In the genomic region with DNA sequence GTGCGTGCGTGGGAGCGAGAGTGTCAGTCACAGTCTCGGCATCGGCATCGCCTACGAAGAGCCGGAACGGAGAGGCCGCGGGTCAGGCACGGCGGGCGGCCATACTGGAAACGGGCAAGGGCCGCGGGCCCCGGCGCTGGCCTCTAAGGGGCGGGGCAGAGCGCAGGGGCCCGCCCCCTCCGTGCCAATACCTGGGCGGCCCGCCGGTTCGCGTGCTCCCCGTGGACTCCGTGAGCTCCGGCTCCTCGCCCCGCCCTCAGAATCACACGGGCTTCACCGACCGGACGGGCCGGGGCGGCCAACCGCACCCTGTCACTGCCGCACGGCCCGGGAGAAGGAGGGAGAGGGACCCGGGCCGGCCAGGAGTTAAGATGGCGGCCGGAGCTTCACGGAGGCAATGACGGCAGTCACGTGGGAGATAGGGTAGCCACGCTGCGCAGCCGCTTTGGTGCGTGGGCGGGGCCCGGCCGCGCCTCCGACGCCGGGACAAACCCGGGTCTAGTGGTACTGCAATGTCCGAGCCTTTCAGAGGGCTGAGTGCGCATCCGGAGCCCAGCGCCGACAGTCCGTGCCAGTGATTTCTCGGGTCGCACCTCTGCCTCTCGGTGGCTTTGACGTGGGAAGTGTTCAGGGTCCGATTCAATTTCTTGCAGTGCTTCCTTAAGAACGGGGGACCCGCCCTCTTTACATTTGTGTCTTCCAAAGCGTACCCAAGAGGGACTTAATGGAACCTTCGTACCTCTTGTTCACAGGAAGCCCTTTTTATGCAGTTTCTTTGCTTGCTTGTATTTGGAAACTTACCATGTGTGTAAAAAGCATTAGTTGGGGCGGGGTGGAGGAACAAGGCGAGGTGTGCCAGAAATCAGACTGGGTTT, we compare ENCODE assay signal across 8 mouse cellular contexts. TPM values are rescaled to one million over a fixed set of nuclear protein-coding genes. Genes with fewer than 3 reads are reported as not detected.
DNase-seq lines count a peak whose midpoint lies in the region; ATAC-seq lines count a peak whose summit lies in the region.

No protein-coding gene starts in this region.

- H3K9ac ChIP-seq in heart, embryonic 13.5 days = peak overlapping the region; percentile 100
- peak overlapping the region; percentile 100 for H3K9ac ChIP-seq in liver, embryonic 12.5 days
- H3K9ac ChIP-seq in stomach, embryonic 15.5 days = peak overlapping the region; percentile 97

- H3K4me2 ChIP-seq in heart, embryonic 13.5 days = peak overlapping the region; percentile 78
- H3K4me2 ChIP-seq in liver, embryonic 12.5 days = peak overlapping the region; percentile 80
- peak overlapping the region; percentile 62 for H3K4me2 ChIP-seq in stomach, embryonic 15.5 days

- ATAC-seq in erythroid progenitor cell, adult 5-6 weeks (replicated peaks; ENCODE audit: low FRiP score, poor library complexity, severe bottlenecking) = peak; percentile 83
- peak; percentile 94 for ATAC-seq in heart, embryonic 13.5 days (ENCODE audit: extremely low read depth, insufficient number of reproducible peaks, low FRiP score, low TSS enrichment)
- ATAC-seq in liver, embryonic 12.5 days = peak; percentile 91
- peak; percentile 97 for ATAC-seq in stomach, embryonic 15.5 days (ENCODE audit: insufficient read depth, low FRiP score, low read depth)

- H3K4me1 ChIP-seq in heart, embryonic 13.5 days = peaks cover 34% of the 10 kb centered on the region
- peaks cover 81% of the 10 kb centered on the region for H3K4me1 ChIP-seq in liver, embryonic 12.5 days
- peaks cover 9% of the 10 kb centered on the region; the same call in 1 of the 2 replicates for H3K4me1 ChIP-seq in stomach, embryonic 15.5 days

- no peaks in the 10 kb centered on the region for H3K27me3 ChIP-seq in heart, embryonic 13.5 days (replicated peaks)
- no peaks in the 10 kb centered on the region for H3K27me3 ChIP-seq in liver, embryonic 12.5 days (replicated peaks)
- H3K27me3 ChIP-seq in stomach, embryonic 15.5 days (replicated peaks) = no peaks in the 10 kb centered on the region

- no peaks in the 10 kb centered on the region for H3K36me3 ChIP-seq in heart, embryonic 13.5 days
- H3K36me3 ChIP-seq in liver, embryonic 12.5 days = no peaks in the 10 kb centered on the region
- no peaks in the 10 kb centered on the region for H3K36me3 ChIP-seq in stomach, embryonic 15.5 days

- peak overlapping the region; percentile 90 for H3K27ac ChIP-seq in heart, embryonic 13.5 days (replicated peaks)
- peak overlapping the region; percentile 92 for H3K27ac ChIP-seq in liver, embryonic 12.5 days
- H3K27ac ChIP-seq in stomach, embryonic 15.5 days = peak overlapping the region; percentile 91

- H3K4me3 ChIP-seq in heart, embryonic 13.5 days = peak overlapping the region; percentile 97
- H3K4me3 ChIP-seq in liver, embryonic 12.5 days = peak overlapping the region; percentile 100
- H3K4me3 ChIP-seq in stomach, embryonic 15.5 days (replicated peaks) = peak overlapping the region; percentile 99

- DNase-seq in CD4-positive helper T cell, adult 2 months (ENCODE audit: low read depth, low spot score) = peak; percentile 95
- DNase-seq in brain, embryonic 18.5 days (ENCODE audit: low read depth, low spot score) = peak; percentile 86
- peak; percentile 96 for DNase-seq in kidney, postnatal 10 days
- DNase-seq in natural killer cell, adult 2 months (ENCODE audit: low spot score in 2 of 2) = peak; percentile 90 to 91

- H3K9me3 ChIP-seq in heart, embryonic 13.5 days = no peaks in the 10 kb centered on the region
- H3K9me3 ChIP-seq in liver, embryonic 12.5 days (replicated peaks) = no peaks in the 10 kb centered on the region
- no peaks in the 10 kb centered on the region for H3K9me3 ChIP-seq in stomach, embryonic 15.5 days

- under 1% methylated on average over 75 of the region's 79 CpGs for WGBS in heart, embryonic 13.5 days
- under 1% methylated on average over 77 of the region's 79 CpGs for WGBS in liver, embryonic 12.5 days (ENCODE audit: insufficient replicate concordance)
- WGBS in stomach, embryonic 15.5 days = under 1% methylated on average over 67 of the region's 79 CpGs

RNA-seq across cellular contexts. Expression of gene Tmem131, which starts 3.7 kb away (rescaled TPM):
- total RNA-seq in erythroid progenitor cell, adult 5-6 weeks (2015; ENCODE audit: low replicate concordance) = 128 and 139 TPM in 2 replicates
- total RNA-seq in erythroid progenitor cell, adult 5-6 weeks (2017; ENCODE audit: low replicate concordance) = 80.9 and 83.9 TPM in 2 replicates
- 5.8 and 6.5 TPM in 2 replicates for polyA plus RNA-seq in heart, embryonic 13.5 days (2015; fragmentation: Nextera tagmentation; extraction: Ambion mirVana)
- 14.9 and 15.4 TPM in 2 replicates for polyA plus RNA-seq in liver, embryonic 12.5 days (2016; fragmentation: Nextera tagmentation; extraction: Ambion mirVana)
- polyA plus RNA-seq in stomach, embryonic 15.5 days (2015; fragmentation: Nextera tagmentation; extraction: Ambion mirVana) = 13.7 and 16.8 TPM in 2 replicates

Comparison
In these comparisons a context has a peak if more than half of its experiments do, and no peak if none do; other contexts are left out.
1. Peak in every context shown above with its lines: DNase-seq, ATAC-seq, H3K4me3 ChIP-seq and H3K27ac ChIP-seq.